Mouse (Mus musculus) ES-Bruce4 (cell line): ENCODE measurements around the gene Arl6ip5.
"Not testable (repeated sequence)": the region's sequence is repeated elsewhere in the genome, so short reads cannot be mapped to it uniquely, and the experiment has no call there.

ENCODE experiments used
- CTCF ChIP-seq: IDR thresholded peaks from one replicate; pipeline ENCODE4 v1.8.1; 2011; ENCODE audit warnings: low read depth, low read length
- EP300 ChIP-seq: IDR thresholded peaks from 2 replicates; pipeline ENCODE4 v1.6.1; 2011; ENCODE audit warnings: low read depth, low read length; ENCODE audit not compliant: insufficient read depth
- POLR2A ChIP-seq: IDR thresholded peaks from one replicate; pipeline ENCODE4 v1.8.1; 2011; ENCODE audit warnings: low read length; ENCODE audit not compliant: insufficient read depth

- TF ChIP-seq CTCF, POLR2A, EP300: not testable (repeated sequence)
These were observed 53.3 kb downstream of the Arl6ip5 start for GRCm38 (mm10) chr6:97263750-97264149.
